Mouse (Mus musculus) ES-Bruce4 (cell line): ENCODE results near the gene Sh3tc1. TPM values are rescaled to one million over a fixed set of nuclear protein-coding genes. Genes with fewer than 3 reads are reported as not detected.

Source experiments
- H3K27ac ChIP-seq: 2 replicates; pipeline ENCODE4 v1.5.1; 2012; ENCODE audit warnings: low read length, inconsistent platforms; ENCODE audit not compliant: insufficient read depth
- H3K27me3 ChIP-seq: 2 replicates; pipeline ENCODE4 v1.6.1; 2012; ENCODE audit warnings: mild to moderate bottlenecking, low read length, inconsistent platforms; ENCODE audit not compliant: control insufficient read depth, poor library complexity, insufficient read depth, severe bottlenecking
- H3K36me3 ChIP-seq: 2 replicates; pipeline ENCODE4 v1.6.1; 2012; ENCODE audit warnings: inconsistent platforms, mild to moderate bottlenecking, low read length, moderate library complexity; ENCODE audit not compliant: control insufficient read depth, poor library complexity, insufficient read depth, severe bottlenecking
- H3K4me1 ChIP-seq: one replicate; pipeline ENCODE4 v1.8.1; 2011; ENCODE audit warnings: low read length; ENCODE audit not compliant: control insufficient read depth, insufficient read depth
- H3K4me3 ChIP-seq: 2 replicates; pipeline ENCODE4 v1.5.1; 2011; ENCODE audit warnings: low read depth, mild to moderate bottlenecking, low read length
- H3K9ac ChIP-seq: 2 replicates; pipeline ENCODE4 v1.6.1; 2012; ENCODE audit warnings: low read depth, mild to moderate bottlenecking, inconsistent platforms; ENCODE audit not compliant: poor library complexity, severe bottlenecking
- H3K9me3 ChIP-seq: replicated peaks from 2 replicates; pipeline ENCODE4 v1.6.1; 2012; ENCODE audit warnings: mild to moderate bottlenecking, low read length, inconsistent platforms; ENCODE audit not compliant: control insufficient read depth, poor library complexity, insufficient read depth, severe bottlenecking
- CTCF ChIP-seq: IDR thresholded peaks from one replicate; pipeline ENCODE4 v1.8.1; 2011; ENCODE audit warnings: low read depth, low read length
- EP300 ChIP-seq: IDR thresholded peaks from 2 replicates; pipeline ENCODE4 v1.6.1; 2011; ENCODE audit warnings: low read depth, low read length; ENCODE audit not compliant: insufficient read depth
- POLR2A ChIP-seq: IDR thresholded peaks from one replicate; pipeline ENCODE4 v1.8.1; 2011; ENCODE audit warnings: low read length; ENCODE audit not compliant: insufficient read depth
- polyA plus RNA-seq: library from polyadenylated mRNA; stranded (reverse); fragments of >200 nt; gene quantifications from 2 replicates; pipeline ENCODE4 v1.2.4, GENCODE M21; 2011; ENCODE audit warnings: low read depth; ENCODE audit not compliant: missing spikeins, insufficient read depth, insufficient read length

Gene Sh3tc1
- 3.6 and 5.1 TPM in 2 replicates for polyA plus RNA-seq

DNA sequence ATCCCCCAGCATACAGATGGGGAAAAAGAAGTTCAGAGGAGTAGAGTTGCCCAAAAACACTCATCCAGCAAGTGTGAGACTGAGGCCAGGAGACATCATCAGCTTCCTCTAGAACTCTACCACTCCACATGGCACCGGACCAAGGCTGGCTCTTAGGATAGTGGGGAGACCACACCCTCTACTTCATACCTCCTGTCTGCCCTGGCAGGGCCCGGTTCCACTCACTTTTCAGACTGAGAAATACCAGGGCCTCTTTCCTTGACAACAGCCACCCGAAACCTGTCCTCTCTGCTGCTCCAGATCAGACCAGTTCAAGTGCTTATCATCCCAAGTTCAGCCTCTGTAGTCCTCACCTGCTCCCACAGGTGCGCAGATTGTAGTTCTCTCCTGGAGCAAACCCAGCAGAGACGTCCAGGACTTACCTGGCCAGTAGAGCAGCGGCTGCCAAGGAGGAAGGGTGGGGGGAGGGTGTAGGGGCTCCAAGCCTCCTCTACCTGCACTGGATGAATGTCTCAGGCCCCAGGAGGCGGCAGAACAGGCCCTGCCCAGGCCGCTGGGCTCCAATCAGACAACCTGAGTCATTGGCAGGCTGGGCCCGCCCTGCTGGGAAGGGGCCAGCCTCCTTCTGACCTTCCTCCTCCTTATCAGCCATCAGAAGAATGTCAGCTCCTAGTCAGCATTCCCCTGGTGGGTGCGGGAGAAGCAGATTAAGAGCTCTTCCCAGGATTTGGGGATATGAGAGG, at the start of gene Sh3tc1:
Gene Sh3tc1 (minus strand): TSS at position 452 of the 743 bp plus-strand sequence.
- H3K27ac ChIP-seq = peak within 1 kb of the TSS; percentile 59

DNA sequence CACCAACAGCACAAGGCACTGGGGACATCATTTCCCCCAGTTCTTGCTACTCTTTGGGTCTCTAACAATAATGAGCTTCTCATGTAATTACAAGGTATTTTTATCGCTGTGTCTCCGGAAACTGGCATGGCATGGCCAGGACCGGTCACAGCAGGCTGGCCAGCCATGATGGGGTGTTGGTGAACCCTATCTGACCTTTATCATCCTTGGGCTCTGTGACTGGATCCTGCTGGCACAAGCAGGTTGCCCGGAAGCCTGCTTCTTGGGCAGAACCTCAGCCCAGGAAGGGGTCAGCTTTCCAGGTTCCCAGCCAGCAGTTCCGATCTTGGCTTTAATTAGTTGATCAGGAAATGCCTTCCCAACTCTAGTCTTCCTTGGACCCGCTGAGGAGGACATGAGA, 48.9 kb upstream of the Sh3tc1 start:
- Histone ChIP-seq H3K4me3 (no peak overlapping the region), H3K27ac (no peak overlapping the region), H3K27me3 (no peaks in the 10 kb centered on the region), H3K9ac (no peak overlapping the region), H3K36me3 (no peaks in the 10 kb centered on the region), H3K9me3 (no peaks in the 10 kb centered on the region), H3K4me1 (peaks cover 4% of the 10 kb centered on the region)
- no peak for TF ChIP-seq CTCF
- TF ChIP-seq POLR2A = no peak
- no peak for TF ChIP-seq EP300

More for the DNA sequence above, at the start of gene Sh3tc1:
- Histone ChIP-seq H3K4me3 (peak within 1 kb of the TSS; percentile 54), H3K4me1 (peaks cover 12% of the 10 kb centered on the region), H3K27me3 (no peaks in the 10 kb centered on the region), H3K36me3 (no peaks in the 10 kb centered on the region), H3K9me3 (no peaks in the 10 kb centered on the region), H3K9ac (peak within 1 kb of the TSS; percentile 19; the same call in 1 of the 2 replicates)
- TF ChIP-seq POLR2A (no peak), CTCF (no peak), EP300 (peak; percentile 73)

DNA sequence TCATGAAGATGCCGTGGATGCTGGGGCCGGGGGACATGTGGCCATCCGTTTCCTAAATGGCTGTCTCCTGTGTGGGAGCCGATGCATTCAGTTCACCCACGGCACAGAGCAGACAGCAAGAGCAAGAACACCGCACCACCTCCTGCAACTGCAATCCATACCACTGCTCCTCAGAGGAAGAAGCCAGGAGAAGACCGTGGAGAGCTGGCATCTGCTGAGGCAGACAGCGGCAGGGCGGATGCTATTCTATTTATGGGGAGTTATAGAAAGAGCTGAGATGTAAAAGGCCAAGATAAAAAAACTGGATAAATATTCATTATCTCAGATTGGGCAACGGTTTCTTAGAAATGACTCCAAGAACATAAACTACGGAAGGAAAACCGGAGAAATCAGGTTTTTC, 48.1 kb upstream of the Sh3tc1 start:
- Histone ChIP-seq H3K9me3 (no peaks in the 10 kb centered on the region), H3K27me3 (no peaks in the 10 kb centered on the region), H3K4me1 (peaks cover 6% of the 10 kb centered on the region), H3K4me3 (no peak overlapping the region), H3K36me3 (no peaks in the 10 kb centered on the region), H3K27ac (no peak overlapping the region), H3K9ac (no peak overlapping the region)
- TF ChIP-seq POLR2A (no peak), EP300 (no peak), CTCF (no peak)

DNA sequence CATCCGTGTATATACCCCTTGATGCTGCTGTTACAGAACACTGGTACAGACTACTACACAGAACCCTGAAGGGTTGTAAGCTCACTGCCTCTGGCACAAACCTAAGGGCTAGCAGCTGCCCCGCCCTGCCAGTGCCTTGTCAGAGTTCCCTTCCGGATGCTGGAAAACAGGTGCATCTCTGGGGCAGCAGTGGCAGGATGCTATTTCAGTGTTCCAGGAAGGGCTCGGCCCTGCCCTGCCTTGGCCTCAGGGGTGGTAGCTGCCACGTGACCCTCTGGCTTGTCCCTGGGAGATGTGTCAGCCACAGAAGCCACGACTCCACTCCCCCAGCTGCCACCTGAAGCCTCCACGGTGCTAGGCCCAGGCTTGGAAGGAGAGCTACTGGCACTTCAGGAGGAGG, 46.1 kb upstream of the Sh3tc1 start:
- H3K27me3 ChIP-seq = no peaks in the 10 kb centered on the region
- TF ChIP-seq CTCF = no peak
- no peak for TF ChIP-seq POLR2A
- TF ChIP-seq EP300 = peak; percentile 78; the same call in 1 of the 2 replicates
- H3K27ac ChIP-seq = no peak overlapping the region

DNA sequence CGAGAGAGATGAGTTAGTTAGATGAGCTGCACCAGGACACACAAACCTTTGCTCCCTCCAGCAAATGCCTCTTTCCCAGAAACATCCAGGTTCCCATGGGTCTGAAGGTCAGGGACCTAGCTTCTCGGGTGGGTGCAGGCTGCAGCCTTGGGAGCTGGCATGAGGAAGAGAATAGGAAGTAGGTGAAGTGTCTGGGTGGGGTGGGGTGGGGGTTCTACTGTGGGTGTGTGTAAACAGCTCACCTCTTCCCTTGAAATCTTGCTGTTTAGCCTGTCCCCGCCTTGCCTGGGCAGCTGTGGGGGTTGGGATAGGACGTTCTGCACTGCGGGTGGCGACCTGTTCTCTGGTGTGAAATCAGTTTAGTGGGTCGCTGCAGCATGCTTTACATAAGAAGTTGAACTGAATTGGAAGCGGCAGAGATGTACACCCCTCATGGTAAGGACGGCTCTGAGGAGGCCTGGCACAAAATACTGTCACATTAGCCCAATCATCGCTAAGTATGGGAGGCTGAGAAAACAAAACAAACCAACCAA, 42.9 kb upstream of the Sh3tc1 start:
- no peak overlapping the region for H3K9ac ChIP-seq
- no peak for TF ChIP-seq CTCF
- 0 out of 2 replicates have a peak, but pooled peaks have one; percentile 28 for TF ChIP-seq EP300
- peaks cover 6% of the 10 kb centered on the region; the same call in 1 of the 2 replicates for H3K9me3 ChIP-seq
- peaks cover 6% of the 10 kb centered on the region for H3K4me1 ChIP-seq
- H3K27me3 ChIP-seq = no peaks in the 10 kb centered on the region
- no peak overlapping the region for H3K4me3 ChIP-seq
- no peaks in the 10 kb centered on the region for H3K36me3 ChIP-seq
- peak overlapping the region; percentile 59 for H3K27ac ChIP-seq

More for the DNA sequence above, 46.1 kb upstream of the Sh3tc1 start:
- Histone ChIP-seq H3K4me1 (peaks cover 6% of the 10 kb centered on the region), H3K36me3 (no peaks in the 10 kb centered on the region), H3K9ac (no peak overlapping the region), H3K4me3 (no peak overlapping the region), H3K9me3 (peaks cover 6% of the 10 kb centered on the region; the same call in 1 of the 2 replicates)

DNA sequence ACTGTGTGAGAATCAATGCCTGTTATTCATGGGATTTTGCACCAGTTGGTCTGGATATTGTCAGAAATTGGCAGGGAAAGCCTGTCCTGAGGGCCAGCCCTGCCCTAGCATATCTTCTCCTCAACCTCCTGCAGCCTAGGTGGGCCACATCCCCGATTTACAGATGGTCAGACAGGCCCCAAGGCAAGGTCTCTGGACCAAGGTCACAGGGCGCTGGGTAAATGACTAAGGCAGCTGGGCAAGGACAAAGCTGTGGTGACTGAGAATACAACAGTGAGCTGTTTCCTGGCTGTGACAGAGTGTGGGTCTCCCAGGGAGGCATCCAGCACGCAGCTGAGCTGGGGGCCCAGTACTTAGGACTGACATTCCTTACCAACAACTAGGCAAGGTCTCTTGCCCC, 41.3 kb upstream of the Sh3tc1 start:
- Histone ChIP-seq H3K9ac (no peak overlapping the region), H3K27ac (peak overlapping the region; percentile 43; the same call in 1 of the 2 replicates), H3K27me3 (no peaks in the 10 kb centered on the region), H3K9me3 (peaks cover 6% of the 10 kb centered on the region; the same call in 1 of the 2 replicates), H3K36me3 (no peaks in the 10 kb centered on the region), H3K4me1 (peaks cover 6% of the 10 kb centered on the region), H3K4me3 (no peak overlapping the region)
- TF ChIP-seq POLR2A (no peak), CTCF (no peak), EP300 (no peak)
